Mouse (Mus musculus): ENCODE measurements at regions not wholly inside any gene's neighbourhood (a gene's known extent, or its start where the extent isn't known, plus 50 kb on each side); places are given as distances from the start of the nearest gene placed in this dataset.

DNA sequence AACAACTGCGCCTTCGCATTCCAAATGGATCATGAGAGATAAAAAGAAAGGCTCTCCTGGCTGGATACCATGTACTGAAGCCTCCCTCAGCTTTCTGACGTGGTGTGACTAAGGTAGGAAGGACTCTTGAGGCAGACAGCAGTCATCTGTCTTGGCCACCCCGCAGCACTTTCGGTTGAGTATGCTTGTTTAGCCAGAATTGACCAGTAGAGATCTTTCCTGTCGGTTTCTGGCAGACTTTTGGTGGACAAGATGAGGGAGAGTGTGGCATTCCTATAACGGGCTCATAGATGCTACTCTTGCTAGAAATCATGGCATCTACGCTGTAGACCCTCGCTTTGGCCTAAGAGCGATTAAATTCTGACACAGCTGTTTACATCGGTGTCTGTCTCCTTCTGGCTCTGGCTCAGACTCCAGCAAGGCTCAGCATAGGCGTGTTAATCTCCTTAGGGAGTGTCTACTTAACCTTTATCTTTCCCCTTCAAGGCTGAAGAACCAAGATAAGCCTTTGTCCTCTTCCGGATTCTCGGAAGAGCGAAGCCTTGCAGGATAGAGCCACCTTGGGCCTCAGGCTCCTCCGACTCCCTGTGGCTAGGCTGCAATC lies 123.6 kb downstream of the Cd83 start:
- TF ChIP-seq POLR2A (IDR thresholded peaks at IDR 0.05; ENCODE audit: borderline replicate concordance, extremely low read depth, insufficient read depth, insufficient read length, poor library complexity, severe bottlenecking) (no peak), CTCF (IDR thresholded peaks at IDR 0.05; ENCODE audit: borderline replicate concordance, extremely low read depth, insufficient read depth, insufficient read length) (no peak)

Measured in brain, embryonic 14.5 days (tissue).